In the genomic region with DNA sequence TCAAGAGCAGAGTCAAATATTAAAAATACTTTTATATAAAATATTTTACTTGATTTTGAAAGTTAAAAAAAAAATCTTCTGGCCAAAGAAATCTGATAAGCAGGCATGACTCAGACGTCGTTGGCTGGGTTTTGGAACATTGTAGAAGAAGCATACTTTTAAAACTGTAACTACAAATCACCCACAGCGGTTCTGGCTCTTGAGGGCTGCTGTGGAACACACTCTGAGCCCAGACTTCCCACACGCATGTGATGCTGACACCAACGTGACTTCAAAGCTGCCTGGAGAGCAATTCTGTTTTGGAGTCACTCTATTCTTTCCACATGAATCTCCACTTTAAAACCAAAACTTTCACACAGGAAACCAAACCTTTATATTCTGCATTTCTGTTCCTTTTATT, we compare ENCODE assay signal across 19 mouse cellular contexts.
DNase-seq lines count a peak whose midpoint lies in the region; ATAC-seq and TF ChIP-seq lines count a peak whose summit lies in the region.
"Had no signal": no experiment of that assay in that cellular context is flagged by ENCODE, and none has a peak within 500 bp of the region (broad histone marks: within the 10 kb centered on the region; RNA-seq: fewer than 3 reads in every experiment).

No protein-coding gene starts in this region.

- no peaks in the 10 kb centered on the region for H3K4me1 ChIP-seq in lung, postnatal 0 days (ENCODE audit: insufficient read depth, low read depth, low read length)
- H3K4me1 ChIP-seq: embryonic facial prominence, embryonic 12.5 days; liver, embryonic 13.5 days; midbrain, embryonic 10.5 days; stomach, embryonic 15.5 days had no signal

- no peak overlapping the region for H3K4me3 ChIP-seq in lung, postnatal 0 days (ENCODE audit: low read depth, low read length)
- H3K4me3 ChIP-seq: embryonic facial prominence, embryonic 12.5 days; gastrocnemius, adult 2 months; liver, embryonic 13.5 days; midbrain, embryonic 10.5 days; stomach, embryonic 15.5 days had no signal

- no peak for ATAC-seq in lung, postnatal 0 days
- ATAC-seq: hindbrain, embryonic 16.5 days had no signal

- H3K27me3 ChIP-seq in lung, postnatal 0 days (replicated peaks; ENCODE audit: insufficient read depth, low read length) = no peaks in the 10 kb centered on the region
- H3K27me3 ChIP-seq: CH12.LX; embryonic facial prominence, embryonic 12.5 days; liver, embryonic 13.5 days; stomach, embryonic 15.5 days had no signal

- H3K9ac ChIP-seq in lung, postnatal 0 days (replicated peaks; ENCODE audit: low read depth) = no peak overlapping the region
- H3K9ac ChIP-seq: embryonic facial prominence, embryonic 12.5 days; liver, embryonic 13.5 days; stomach, embryonic 15.5 days had no signal

- H3K9me3 ChIP-seq in lung, postnatal 0 days (ENCODE audit: low read length) = no peaks in the 10 kb centered on the region
- H3K9me3 ChIP-seq: embryonic facial prominence, embryonic 12.5 days; liver, embryonic 13.5 days; midbrain, embryonic 10.5 days; stomach, embryonic 15.5 days had no signal

- no peaks in the 10 kb centered on the region for H3K36me3 ChIP-seq in lung, postnatal 0 days (ENCODE audit: insufficient read depth, low read length)
- H3K36me3 ChIP-seq: embryonic facial prominence, embryonic 12.5 days; liver, embryonic 13.5 days; midbrain, embryonic 10.5 days; stomach, embryonic 15.5 days had no signal

- no peak overlapping the region for H3K4me2 ChIP-seq in lung, postnatal 0 days (replicated peaks; ENCODE audit: low read depth, low read length)
- H3K4me2 ChIP-seq: embryonic facial prominence, embryonic 12.5 days; liver, embryonic 13.5 days; stomach, embryonic 15.5 days had no signal

- no peak overlapping the region for H3K27ac ChIP-seq in lung, postnatal 0 days (ENCODE audit: low read length)
- H3K27ac ChIP-seq: embryonic facial prominence, embryonic 12.5 days; gastrocnemius, adult 2 months; liver, embryonic 13.5 days; midbrain, embryonic 10.5 days; stomach, embryonic 15.5 days had no signal

- no peak for TF ChIP-seq EP300 in lung, postnatal 0 days (IDR thresholded peaks at IDR 0.05)

- 46% methylated on average over 5 of the region's 5 CpGs for WGBS in lung, postnatal 0 days

- peak; percentile 0 for DNase-seq in lung, postnatal 36 days
- DNase-seq in lung, postnatal 0 days (ENCODE audit: low spot score) = no peak
- peak; percentile 2 for DNase-seq in fat pad, adult 2 months (ENCODE audit: extremely low read depth, low read depth, low spot score)
- DNase-seq in frontal cortex, postnatal 14 days (ENCODE audit: low spot score in 2 of 2) = peak; percentile 4 to 6
- DNase-seq in mesoderm, embryonic 11.5 days (ENCODE audit: low read depth, low spot score) = peak; percentile 4
- no peak for DNase-seq in T-cell, adult 2 months (ENCODE audit: low spot score)
- DNase-seq in ovary, postnatal 14 days (ENCODE audit: low spot score) = no peak
- DNase-seq: cerebellum, adult 11 months; cerebellum, postnatal 25 days; gastrocnemius, adult 2 months; heart, postnatal 10 days; kidney, adult 2 months; kidney, postnatal 36 days; liver, embryonic 13.5 days had no signal

- no peak for TF ChIP-seq CTCF in lung, postnatal 0 days (IDR thresholded peaks at IDR 0.05)

Comparison
In these comparisons a context has a peak if more than half of its experiments do, and no peak if none do; other contexts are left out.
1. DNase-seq: peak in lung, postnatal 36 days (single experiment), fat pad, adult 2 months (single experiment), frontal cortex, postnatal 14 days (2 of 2) and mesoderm, embryonic 11.5 days (single experiment); none in lung, postnatal 0 days (single experiment), T-cell, adult 2 months (single experiment) and ovary, postnatal 14 days (single experiment).